Mouse (Mus musculus) midbrain, embryonic 14.5 days (tissue): ENCODE measurements around the gene Angptl2. TPM values are rescaled to one million over a fixed set of nuclear protein-coding genes. Genes with fewer than 3 reads are reported as not detected.

Experiments
- ATAC-seq: fragments of 200-750 bp; cut with Nextera tagmentation; 2 replicates; pipeline ENCODE4 v1.8.0; 2017; ENCODE audit warnings: moderate number of reproducible peaks, moderate library complexity; ENCODE audit not compliant: low FRiP score, low TSS enrichment
- DNase-seq: peaks from one replicate; pipeline ENCODE4 v3.0.0-alpha.2; 2015
- H3K27ac ChIP-seq: fragments of 300-500 bp; sonication (generic); replicated peaks from 2 replicates; pipeline ENCODE4 v1.5.1; 2014; ENCODE audit warnings: mild to moderate bottlenecking, low read depth, low read length, moderate library complexity
- H3K27me3 ChIP-seq: fragments of 300-500 bp; sonication (generic); 2 replicates; pipeline ENCODE4 v1.6.1; 2014; ENCODE audit warnings: low read length, control low read depth, mixed read lengths; ENCODE audit not compliant: control insufficient read depth, insufficient read depth
- H3K36me3 ChIP-seq: fragments of 300-500 bp; sonication (generic); 2 replicates; pipeline ENCODE4 v1.6.1; 2014; ENCODE audit warnings: low read length, control low read depth; ENCODE audit not compliant: control insufficient read depth, insufficient read depth
- H3K4me1 ChIP-seq: fragments of 300-500 bp; sonication (generic); 2 replicates; pipeline ENCODE4 v1.6.1; 2014; ENCODE audit warnings: mild to moderate bottlenecking, antibody characterized with exemption, low read length, control low read depth; ENCODE audit not compliant: control insufficient read depth, insufficient read depth
- H3K4me2 ChIP-seq: fragments of 300-500 bp; sonication (generic); 2 replicates; pipeline ENCODE4 v1.6.1; 2014; ENCODE audit warnings: mild to moderate bottlenecking, low read length, moderate library complexity
- H3K4me3 ChIP-seq: fragments of 300-500 bp; sonication (generic); replicated peaks from 2 replicates; pipeline ENCODE4 v1.5.1; 2014; ENCODE audit warnings: low read depth, low read length
- H3K9ac ChIP-seq: fragments of 300-500 bp; sonication (generic); replicated peaks from 2 replicates; pipeline ENCODE4 v1.6.1; 2014; ENCODE audit warnings: mild to moderate bottlenecking, low read length, moderate library complexity
- H3K9me3 ChIP-seq: fragments of 300-500 bp; sonication (generic); 2 replicates; pipeline ENCODE4 v1.6.1; 2016; ENCODE audit warnings: low read length, control low read depth, mixed read lengths; ENCODE audit not compliant: control insufficient read depth
- WGBS: fragments of 180-500 bp; shearing (Covaris S2); extraction: QIAGEN DNeasy Blood & Tissue Kit; methylation state at CpG from one replicate; pipeline ENCODE4 v1.1.7; 2014; 5-methylcytosine and 5-hydroxymethylcytosine counted together
- polyA plus RNA-seq: library from polyadenylated mRNA; unstranded; fragments of >200 nt; fragmentation: Nextera tagmentation; extraction: Ambion mirVana; gene quantifications from 2 replicates; pipeline ENCODE4 v1.2.1, GENCODE M21; 2014

Angptl2 gene
- polyA plus RNA-seq, 1 experiment from 2014 or later: 10.1 TPM

DNA sequence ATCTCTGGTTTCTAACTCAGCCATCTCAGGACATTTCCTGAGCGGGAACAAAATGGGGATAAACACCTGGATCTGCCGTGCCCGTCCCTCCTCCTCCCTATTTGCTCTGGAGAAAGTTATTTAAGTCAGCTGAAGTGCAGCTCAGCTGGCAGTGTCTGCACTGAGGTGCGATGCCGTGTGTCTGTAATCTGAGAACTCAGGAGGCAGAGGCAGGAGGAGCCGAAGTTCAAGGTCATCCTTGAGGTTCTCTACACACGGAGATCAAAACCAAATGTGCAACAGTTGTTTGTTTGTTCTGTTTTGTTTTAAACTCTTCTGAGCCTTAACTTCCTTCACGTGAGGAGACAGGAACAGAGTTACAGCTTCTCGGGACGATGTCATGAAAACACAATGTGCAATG lies 14.8 kb downstream of the Angptl2 start:
- WGBS: 87% methylated on average over 10 of the region's 10 CpGs
- no peak overlapping the region for H3K4me3 ChIP-seq
- no peaks in the 10 kb centered on the region for H3K27me3 ChIP-seq
- no peak overlapping the region for H3K9ac ChIP-seq
- no peaks in the 10 kb centered on the region for H3K9me3 ChIP-seq
- no peak overlapping the region for H3K27ac ChIP-seq
- DNase-seq (no peak), ATAC-seq (no peak)
- no peaks in the 10 kb centered on the region for H3K4me1 ChIP-seq
- no peak overlapping the region for H3K4me2 ChIP-seq
- 0 out of 2 replicates have a peak, but pooled peaks cover 10% of the 10 kb centered on the region for H3K36me3 ChIP-seq

DNA sequence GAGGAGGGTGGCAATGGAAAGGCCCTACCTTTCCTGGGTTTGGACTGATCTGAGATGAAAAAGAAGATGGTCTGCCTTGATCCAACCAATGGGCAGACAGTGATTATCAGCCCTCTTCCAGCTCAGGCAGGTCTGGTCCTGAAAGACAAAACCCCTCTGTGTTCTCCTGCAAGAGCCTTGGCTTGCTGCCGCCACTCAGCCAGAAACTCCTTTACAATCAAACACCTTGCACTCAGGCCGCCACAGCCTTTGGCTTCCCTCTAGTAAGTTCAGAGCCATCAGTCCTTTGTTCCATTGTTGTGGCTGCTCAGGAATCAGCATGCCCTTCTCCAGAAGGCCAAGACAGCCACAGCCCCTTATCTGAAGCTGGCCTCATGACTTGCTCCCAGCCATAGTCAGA lies 15.9 kb downstream of the Angptl2 start:
- no peak for DNase-seq
- H3K27ac ChIP-seq: no peak overlapping the region; the same call in 1 of the 2 replicates

DNA sequence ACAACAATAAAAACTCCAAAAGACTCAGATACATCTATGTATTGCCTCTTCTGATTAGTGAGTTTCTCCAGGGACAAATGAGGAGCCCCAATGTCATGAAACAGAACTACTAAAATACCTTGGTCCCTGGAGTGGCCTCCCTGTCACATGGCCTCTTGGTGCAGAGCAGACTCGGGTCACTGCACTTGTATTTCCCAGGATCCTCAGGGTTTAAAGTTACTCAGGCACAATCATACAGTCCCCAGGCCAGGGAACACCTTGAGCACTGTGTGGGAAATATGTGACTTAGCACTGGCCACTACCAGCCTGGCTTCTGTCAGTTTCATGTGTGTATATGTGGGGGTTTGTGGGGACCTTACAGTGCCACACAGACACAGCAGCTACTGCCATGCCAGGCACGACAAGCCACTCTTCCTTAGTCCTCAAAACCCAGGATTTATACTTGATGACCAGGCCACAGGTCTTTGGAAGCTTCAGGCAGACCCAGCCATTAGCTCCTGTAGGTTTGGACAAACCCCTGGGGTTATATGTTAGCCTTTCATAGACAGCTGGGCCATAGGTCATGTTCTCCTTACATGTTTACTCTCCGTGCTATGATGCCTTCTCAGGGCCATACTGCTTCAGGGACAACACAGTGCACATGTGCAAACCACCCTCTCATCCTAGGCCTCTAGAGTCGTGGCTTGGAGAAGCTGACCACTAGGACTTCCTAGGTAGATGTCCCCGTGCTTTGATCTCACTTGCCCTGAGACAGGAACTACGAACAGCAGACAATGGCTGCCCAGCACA lies 17.1 kb downstream of the Angptl2 start:
- no peak for DNase-seq
- 0 out of 2 replicates have a peak, but pooled peaks cover 10% of the 10 kb centered on the region for H3K36me3 ChIP-seq
- no peak overlapping the region for H3K27ac ChIP-seq
- peaks cover 8% of the 10 kb centered on the region; the same call in 1 of the 2 replicates for H3K4me1 ChIP-seq
- no peak overlapping the region for H3K9ac ChIP-seq
- H3K27me3 ChIP-seq: no peaks in the 10 kb centered on the region
- WGBS: 77% methylated on average over 6 of the region's 6 CpGs
- ATAC-seq: no peak
- no peak overlapping the region for H3K4me2 ChIP-seq
- H3K9me3 ChIP-seq: no peaks in the 10 kb centered on the region
- H3K4me3 ChIP-seq: no peak overlapping the region

More for the DNA sequence above, 15.9 kb downstream of the Angptl2 start:
- no peak for ATAC-seq
- no peaks in the 10 kb centered on the region for H3K9me3 ChIP-seq
- no peaks in the 10 kb centered on the region for H3K4me1 ChIP-seq
- H3K9ac ChIP-seq: no peak overlapping the region
- 43% methylated on average over 2 of the region's 2 CpGs for WGBS
- no peak overlapping the region for H3K4me3 ChIP-seq
- H3K4me2 ChIP-seq: no peak overlapping the region
- 0 out of 2 replicates have a peak, but pooled peaks cover 10% of the 10 kb centered on the region for H3K36me3 ChIP-seq
- H3K27me3 ChIP-seq: no peaks in the 10 kb centered on the region

DNA sequence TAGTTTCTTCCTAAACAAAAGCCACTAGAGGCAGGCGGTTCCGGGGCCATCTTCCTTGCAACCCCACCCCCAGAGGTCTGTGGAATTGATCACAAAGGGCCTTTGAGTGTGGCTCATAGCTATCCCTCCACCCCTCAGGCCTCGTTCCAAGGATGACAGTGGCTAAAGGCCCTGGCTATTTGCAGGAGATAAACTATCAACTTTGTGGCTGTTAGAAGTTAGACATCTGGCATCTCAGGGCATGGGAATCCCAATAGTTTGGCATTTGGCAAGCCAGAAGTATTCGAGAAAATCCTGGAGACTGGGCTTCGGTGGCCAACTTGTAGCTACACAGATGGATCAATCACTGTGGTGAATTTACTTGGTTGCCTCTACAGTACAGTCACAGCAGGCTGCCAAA lies 18.0 kb downstream of the Angptl2 start:
- H3K27me3 ChIP-seq: no peaks in the 10 kb centered on the region
- no peaks in the 10 kb centered on the region for H3K9me3 ChIP-seq
- no peak overlapping the region for H3K4me2 ChIP-seq
- no peak overlapping the region for H3K27ac ChIP-seq
- H3K4me1 ChIP-seq: peaks cover 8% of the 10 kb centered on the region; the same call in 1 of the 2 replicates
- 77% methylated on average over 5 of the region's 5 CpGs for WGBS
- no peak overlapping the region for H3K4me3 ChIP-seq
- ATAC-seq (no peak), DNase-seq (no peak)
- H3K36me3 ChIP-seq: 0 out of 2 replicates have a peak, but pooled peaks cover 9% of the 10 kb centered on the region
- no peak overlapping the region for H3K9ac ChIP-seq

DNA sequence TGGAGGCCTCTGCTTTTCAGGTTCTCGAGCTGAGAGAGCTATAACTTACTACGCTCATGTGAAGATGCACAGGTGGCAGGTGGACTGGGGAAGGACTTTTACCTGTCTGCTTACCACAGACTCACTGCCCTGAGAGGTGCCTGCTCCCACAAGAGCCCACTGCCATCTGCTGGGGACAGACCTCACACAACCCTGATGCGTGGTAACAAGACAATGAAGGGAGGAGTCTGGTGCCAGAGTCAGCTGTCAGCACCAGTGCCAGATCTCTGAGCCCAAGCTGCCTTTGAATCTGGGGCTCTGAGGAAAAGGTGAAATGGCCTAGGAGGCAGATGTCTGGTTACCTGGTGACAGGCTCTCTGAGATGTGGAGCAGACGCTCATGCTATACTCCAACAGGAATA lies 19.0 kb downstream of the Angptl2 start:
- Histone ChIP-seq H3K4me1 (peaks cover 8% of the 10 kb centered on the region; the same call in 1 of the 2 replicates), H3K9ac (no peak overlapping the region), H3K27me3 (no peaks in the 10 kb centered on the region), H3K4me3 (no peak overlapping the region), H3K9me3 (no peaks in the 10 kb centered on the region), H3K4me2 (no peak overlapping the region), H3K36me3 (0 out of 2 replicates have a peak, but pooled peaks cover 7% of the 10 kb centered on the region), H3K27ac (no peak overlapping the region)
- WGBS: 76% methylated on average over 4 of the region's 4 CpGs
- no peak for DNase-seq
- no peak for ATAC-seq

DNA sequence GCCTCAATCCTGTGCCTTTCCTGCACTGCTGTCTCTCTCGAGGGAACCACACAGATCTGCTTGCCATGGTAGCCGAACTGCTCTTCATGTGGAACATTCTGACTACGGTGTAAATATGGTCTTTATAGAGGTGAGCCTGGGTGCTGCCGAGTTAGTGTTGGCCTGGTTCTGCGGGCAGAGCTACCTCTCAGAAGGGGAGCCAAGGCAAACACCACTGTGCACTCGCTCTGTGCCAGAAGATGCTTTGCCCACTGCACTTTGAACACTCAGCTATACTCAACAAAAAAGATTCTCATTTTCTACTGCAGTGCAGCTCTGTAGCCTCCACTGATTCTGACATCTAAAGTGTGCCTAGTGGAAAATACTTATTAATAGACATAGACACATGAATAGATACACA lies 21.7 kb downstream of the Angptl2 start:
- H3K36me3 ChIP-seq: peaks cover 4% of the 10 kb centered on the region; the same call in 1 of the 2 replicates
- H3K4me2 ChIP-seq: no peak overlapping the region
- DNase-seq: no peak
- 0 out of 2 replicates have a peak overlapping the region, but pooled peaks have one; percentile 13 for H3K27ac ChIP-seq
- H3K9me3 ChIP-seq: no peaks in the 10 kb centered on the region
- H3K4me1 ChIP-seq: peaks cover 8% of the 10 kb centered on the region; the same call in 1 of the 2 replicates
- WGBS: 83% methylated on average over 6 of the region's 6 CpGs
- no peak overlapping the region for H3K9ac ChIP-seq
- H3K4me3 ChIP-seq: no peak overlapping the region
- ATAC-seq: no peak
- H3K27me3 ChIP-seq: no peaks in the 10 kb centered on the region

DNA sequence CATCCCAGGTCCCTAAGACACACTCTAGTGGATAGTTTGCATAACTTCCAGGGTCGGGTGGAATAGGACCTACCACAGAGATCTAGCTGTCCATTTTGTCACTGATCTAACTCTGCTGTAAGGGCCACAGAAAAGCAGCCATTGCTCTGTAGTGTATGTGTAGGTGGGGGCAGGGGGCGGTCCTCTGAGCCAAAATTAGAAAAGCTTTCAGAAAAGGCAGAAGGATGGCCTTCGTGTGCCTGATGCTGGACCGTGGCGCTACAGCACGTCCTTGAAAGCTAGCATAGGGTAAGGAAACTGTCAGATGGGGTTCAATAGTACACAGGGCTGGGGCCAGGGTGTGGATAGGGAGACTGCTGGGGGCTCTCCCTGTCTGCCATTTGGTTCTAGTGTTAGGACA lies 29.0 kb downstream of the Angptl2 start:
- ATAC-seq: no peak
- no peaks in the 10 kb centered on the region for H3K4me1 ChIP-seq

DNA sequence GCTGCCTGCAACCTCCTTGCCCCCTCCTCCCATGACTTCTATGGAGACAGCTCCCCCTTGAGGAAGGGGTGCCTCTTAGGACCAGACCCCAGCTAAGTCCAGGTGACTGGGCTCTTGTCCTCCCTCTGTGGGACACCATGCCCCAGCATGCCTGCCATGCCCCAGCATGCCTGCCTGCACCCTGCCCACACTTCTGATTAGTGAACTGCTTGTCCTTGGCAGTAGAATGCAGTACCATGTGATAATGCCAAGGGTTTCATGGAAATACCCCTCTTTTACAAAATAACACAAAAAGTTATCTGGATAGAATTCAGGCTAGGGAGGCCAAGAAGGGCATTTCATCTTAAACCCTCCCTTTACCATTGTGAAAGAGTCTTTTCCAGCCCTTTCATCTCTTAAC lies 29.5 kb downstream of the Angptl2 start:
- H3K36me3 ChIP-seq: peaks cover 19% of the 10 kb centered on the region
- H3K9ac ChIP-seq: no peak overlapping the region
- H3K27ac ChIP-seq: no peak overlapping the region
- H3K4me1 ChIP-seq: no peaks in the 10 kb centered on the region
- H3K9me3 ChIP-seq: no peaks in the 10 kb centered on the region
- no peak overlapping the region for H3K4me2 ChIP-seq
- H3K4me3 ChIP-seq: no peak overlapping the region
- H3K27me3 ChIP-seq: no peaks in the 10 kb centered on the region
- ATAC-seq (no peak), DNase-seq (no peak)

More for the DNA sequence above, 29.0 kb downstream of the Angptl2 start:
- DNase-seq: no peak
- Histone ChIP-seq H3K36me3 (peaks cover 19% of the 10 kb centered on the region), H3K4me2 (no peak overlapping the region), H3K4me3 (no peak overlapping the region), H3K9ac (no peak overlapping the region), H3K27ac (no peak overlapping the region), H3K27me3 (no peaks in the 10 kb centered on the region), H3K9me3 (no peaks in the 10 kb centered on the region)
- WGBS: 90% methylated on average over 6 of the region's 6 CpGs

DNA sequence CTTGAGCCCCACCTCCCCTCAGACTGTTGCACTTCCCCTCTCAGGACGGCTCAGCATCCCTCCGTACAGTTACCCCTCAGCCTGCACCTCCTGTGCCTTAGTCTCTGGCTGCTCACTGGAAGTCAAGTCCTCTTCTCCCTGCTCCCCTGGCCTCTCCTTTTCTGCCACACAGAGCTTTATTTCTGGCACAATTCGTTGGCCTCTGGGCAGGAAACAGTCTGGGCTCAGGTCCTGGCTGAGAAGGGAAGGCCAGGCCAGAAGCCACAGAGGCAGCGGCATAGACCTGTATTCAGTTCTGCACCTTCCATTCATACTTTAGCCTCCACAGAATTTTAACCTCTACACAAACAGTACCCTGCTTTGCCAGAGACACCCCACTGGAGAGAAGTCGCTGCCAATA lies 31.0 kb downstream of the Angptl2 start:
- H3K9ac ChIP-seq: no peak overlapping the region
- H3K27me3 ChIP-seq: no peaks in the 10 kb centered on the region
- no peak overlapping the region for H3K4me2 ChIP-seq
- DNase-seq: no peak
- 78% methylated on average over 5 of the region's 5 CpGs for WGBS
- no peaks in the 10 kb centered on the region for H3K4me1 ChIP-seq
- no peak for ATAC-seq
- H3K9me3 ChIP-seq: no peaks in the 10 kb centered on the region
- no peak overlapping the region for H3K4me3 ChIP-seq
- no peak overlapping the region for H3K27ac ChIP-seq
- peaks cover 19% of the 10 kb centered on the region for H3K36me3 ChIP-seq
